Mouse (Mus musculus): Measurements from ENCODE around the gene Ebf3.

- TF ChIP-seq FLI1 (IDR thresholded peaks at IDR 0.05; ENCODE audit: low read length) (no peak), GATA1 (IDR thresholded peaks at IDR 0.05; ENCODE audit: borderline replicate concordance, low read length) (no peak)
Measured at GRCm38 (mm10) chr7:137297131-137297530, 17.1 kb downstream of the Ebf3 start.

All from megakaryocyte, embryonic 14.5 days (primary cell).